Mouse (Mus musculus): ENCODE results near the gene Gm20388.

Gene Gm20388

DNA sequence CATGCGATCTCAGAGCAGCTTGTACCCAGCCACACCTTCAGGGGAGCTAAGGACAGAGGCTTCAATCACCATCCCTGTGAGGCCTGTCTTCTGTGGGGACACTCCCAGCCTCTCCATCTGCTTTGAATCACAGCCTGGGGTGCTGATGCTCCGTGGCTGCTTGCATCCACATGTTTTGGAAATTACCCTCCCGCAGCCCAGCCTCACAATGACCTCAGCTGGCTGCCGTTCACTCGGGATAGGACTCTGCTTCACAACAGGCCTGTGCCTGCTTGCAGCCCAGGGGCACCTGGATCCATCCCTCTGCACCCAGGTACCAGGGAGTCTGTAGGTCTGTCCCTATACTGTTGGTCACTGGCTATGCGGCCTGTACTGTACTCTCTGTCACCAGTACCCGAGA is 2153.7 kb downstream of the Gm20388 start:
- no peak for DNase-seq (ENCODE audit: low spot score)

DNA sequence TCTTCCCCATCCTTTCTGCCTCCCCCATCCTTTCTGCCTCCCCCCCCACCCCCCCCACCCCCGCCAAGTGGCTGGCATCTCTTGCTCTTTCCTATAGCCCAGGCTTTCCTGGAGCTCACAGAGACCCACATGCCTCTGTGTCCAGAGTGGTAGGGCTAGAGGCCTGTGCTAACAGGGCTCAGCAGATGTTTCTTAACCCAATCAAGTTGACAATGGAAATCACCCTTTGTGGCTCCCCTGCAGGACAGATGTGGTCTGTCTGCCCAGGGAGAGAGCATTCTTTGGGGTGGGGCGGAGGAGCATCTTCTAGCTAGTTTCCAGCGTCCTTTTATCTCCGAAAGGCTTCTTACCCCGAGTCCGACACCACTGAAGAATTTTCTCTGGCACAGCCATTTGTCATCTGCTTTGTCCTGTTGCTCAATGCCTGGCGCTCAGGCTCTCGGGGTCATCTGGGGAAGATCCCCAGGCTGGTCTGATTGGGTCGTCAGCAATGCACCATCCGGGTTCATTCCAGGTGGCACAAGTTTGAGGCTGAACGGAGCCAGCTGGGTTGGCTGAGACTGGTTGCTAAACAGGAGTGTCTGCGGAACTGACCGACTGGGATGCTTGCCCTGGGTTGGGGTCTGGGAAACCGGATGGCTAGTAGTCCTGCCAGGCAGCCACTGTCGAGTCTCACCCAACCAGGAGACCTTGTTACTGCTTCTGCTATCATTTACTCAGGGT is 2157.3 kb downstream of the Gm20388 start:
- no peak for DNase-seq (ENCODE audit: low spot score)

DNA sequence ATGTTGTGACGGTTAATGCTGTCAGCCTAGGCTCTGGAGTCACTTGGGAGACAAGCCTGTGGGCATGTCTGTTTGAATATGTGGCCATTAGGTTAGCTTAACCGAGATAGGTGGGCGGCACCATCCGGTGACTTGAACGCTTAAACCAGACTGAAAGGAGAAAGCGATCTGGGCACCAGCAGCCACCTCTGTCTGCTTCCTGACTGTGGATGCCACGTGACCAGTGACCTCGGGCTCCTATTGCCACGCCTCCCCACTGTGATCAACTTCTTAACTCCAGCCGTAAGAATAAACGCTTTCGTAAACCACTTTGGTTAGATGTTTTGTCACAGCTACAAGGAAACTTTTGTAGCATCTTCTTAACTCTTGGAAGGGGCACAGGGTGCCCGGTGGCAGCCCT is 2158.0 kb downstream of the Gm20388 start:
- no peak for DNase-seq (ENCODE audit: low spot score)

DNA sequence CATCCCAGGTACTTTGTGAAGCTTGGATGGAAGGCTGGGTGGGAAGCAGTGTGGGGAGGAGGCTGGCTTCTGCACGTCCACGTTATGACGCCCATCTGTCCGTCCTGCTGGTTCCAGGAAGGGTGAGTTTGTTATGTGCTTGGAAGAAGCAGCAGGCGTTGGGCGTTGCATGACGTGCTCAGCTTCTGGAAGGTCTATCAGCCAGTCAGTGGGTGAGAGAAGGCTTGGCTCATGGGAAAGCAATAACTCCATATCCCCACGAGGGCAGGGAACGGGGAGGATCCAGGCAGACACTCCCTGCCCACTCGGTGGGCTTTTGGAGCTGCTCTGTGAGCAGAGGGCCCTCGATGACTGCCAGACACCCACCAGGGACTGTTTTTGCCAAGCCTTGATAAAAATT is 2158.6 kb downstream of the Gm20388 start:
- no peak for DNase-seq (ENCODE audit: low spot score)

DNA sequence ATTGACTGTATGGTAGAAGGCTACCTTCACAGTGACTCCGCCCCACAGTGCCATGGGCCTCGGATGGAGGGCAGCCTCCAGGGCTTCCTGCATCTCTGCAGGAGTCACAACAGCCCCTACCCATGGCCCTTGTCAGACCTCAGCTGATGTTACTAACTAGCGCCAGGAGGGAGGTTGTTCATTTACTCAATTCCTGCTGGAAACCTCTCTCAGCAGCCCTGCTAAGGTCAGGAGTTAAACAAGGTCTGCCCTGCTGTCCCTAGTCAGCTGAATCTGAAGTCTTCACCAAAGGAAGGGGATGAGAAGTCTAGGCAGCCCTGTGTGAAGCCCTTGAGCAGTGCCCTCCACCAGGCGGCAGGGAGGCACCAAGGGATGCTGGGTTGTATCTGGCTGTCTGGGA is 2160.6 kb downstream of the Gm20388 start:
- no peak for DNase-seq (ENCODE audit: low spot score)

DNA sequence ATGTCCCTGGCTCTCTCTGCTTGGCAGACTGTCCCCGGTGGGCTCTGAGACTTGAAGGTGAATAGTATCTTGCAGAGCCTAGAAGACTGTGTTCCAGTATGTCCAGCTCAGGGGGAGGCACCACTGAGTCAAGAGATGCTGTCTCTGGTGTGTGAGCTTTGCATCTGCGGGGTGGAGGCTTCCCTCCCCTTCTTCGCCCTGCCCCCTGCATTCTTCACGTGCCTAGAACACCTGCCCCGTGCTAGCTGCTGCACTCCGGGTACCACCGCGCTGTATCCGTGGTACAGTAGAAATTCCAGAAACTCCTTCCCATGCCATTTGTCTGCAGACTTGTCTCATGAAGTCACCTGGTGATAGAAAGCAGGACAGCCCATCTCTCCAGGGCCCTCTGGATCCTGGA is 2163.3 kb downstream of the Gm20388 start:
- no peak for DNase-seq (ENCODE audit: low spot score)

DNA sequence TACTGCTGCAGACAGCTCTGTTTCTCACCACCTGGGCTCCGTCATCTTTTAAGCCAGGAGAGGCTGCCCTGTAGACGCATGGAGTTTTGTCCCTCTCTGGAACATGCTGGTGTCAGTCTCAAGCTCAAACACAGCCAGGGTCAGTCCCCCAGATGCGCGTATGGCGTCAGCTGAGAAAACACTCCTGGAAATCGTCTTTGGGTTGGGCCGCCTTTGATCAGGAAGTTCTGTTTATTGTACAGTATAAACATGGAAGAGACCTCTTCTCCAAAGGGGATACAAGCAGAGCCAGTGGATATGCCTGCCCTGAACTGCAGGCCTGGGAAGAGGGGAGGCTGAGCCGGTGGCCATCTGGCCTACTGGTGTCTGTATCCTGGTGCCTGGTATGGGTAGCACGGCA is 2163.8 kb downstream of the Gm20388 start:
- DNase-seq (ENCODE audit: low spot score) = no peak

DNA sequence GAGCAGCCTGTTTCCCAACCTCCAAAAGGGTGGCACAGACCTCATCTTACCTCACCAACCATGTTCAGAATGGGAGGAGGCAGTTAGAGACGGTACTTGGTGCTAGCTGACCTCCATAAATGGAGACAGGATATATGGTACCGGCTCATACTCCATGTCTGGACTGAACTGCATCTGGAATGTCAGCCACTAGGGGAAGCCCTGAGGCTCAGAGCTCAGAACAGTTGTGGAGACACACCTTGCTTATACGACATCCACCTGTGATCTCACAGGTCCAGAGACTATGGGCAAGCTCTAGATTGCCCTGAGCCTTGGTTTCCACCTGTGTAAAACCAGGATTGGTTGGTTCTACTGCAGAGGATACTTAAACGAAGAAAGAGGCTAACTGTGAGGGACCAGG is 2164.3 kb downstream of the Gm20388 start:
- no peak for DNase-seq (ENCODE audit: low spot score)

DNA sequence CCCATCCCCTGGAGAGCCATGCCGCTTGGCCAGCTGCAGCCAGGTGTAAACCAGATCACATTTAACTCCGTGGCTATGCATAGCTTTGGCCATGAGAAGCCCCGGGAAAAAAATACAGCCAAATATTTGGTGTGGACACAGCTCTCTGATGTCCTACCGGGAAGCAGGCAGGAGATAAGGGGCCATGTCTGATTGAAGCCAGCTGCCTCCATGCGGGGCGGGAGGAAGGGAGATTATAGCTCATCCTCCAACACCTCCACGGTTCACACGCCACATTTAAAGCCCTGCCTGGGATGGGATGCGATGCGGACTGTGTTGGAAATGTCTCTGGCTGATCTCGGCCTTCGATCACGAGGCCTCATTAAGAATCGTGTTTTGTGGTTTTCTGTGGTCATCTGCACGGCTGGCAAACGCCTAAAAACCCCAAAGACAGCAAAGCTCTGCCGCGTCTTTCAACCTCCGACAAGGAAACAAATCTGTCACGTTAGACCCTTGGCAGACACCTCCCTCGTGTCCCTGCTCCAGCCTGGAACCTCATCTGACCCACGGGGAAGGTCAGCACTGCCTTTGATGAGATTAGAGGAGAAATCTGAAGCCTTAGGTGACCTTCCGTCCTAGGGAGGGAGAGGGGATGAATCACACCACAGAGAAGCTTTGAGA is 2165.7 kb downstream of the Gm20388 start:
- no peak for DNase-seq (ENCODE audit: low spot score)

DNA sequence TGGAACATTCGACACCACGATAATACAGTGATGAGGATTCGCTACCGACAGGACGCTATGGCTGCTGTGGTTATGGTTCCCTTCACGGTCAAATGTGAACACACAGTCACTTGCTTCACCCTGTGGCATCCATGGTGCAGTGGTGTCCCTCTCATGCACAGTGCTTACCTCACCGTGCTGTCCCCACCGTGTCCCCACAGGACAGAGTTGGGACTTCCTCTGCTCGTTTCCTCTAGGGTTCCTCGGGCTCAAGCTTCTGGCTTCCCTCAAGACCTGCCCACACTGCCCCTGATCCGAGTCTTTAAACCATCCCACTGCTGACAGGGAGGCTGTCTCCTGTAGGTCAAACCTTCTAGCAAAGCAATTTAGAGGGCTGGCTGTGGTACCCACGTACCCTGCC is 2167.7 kb downstream of the Gm20388 start:
- DNase-seq (ENCODE audit: low spot score) = no peak

DNA sequence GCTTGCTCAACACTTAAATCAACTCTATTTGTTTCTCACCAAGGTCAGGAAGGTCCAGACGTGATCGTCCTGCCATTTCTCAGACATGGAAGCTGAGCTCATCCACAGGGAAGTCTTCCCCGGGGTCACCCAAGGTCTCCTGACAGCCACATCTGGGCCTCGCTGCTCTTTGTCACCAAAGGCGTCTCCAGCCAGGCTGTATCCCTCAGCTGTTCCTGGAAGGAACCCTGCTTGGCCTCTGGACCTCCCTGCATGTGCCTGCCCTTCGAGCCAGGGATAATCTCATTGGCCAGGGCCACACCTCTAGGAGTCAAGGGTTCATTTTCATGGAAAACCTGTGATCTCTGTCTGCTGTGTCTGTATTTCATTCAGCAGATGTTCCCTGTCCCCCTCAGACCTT is 2168.5 kb downstream of the Gm20388 start:
- DNase-seq (ENCODE audit: low spot score) = no peak

DNA sequence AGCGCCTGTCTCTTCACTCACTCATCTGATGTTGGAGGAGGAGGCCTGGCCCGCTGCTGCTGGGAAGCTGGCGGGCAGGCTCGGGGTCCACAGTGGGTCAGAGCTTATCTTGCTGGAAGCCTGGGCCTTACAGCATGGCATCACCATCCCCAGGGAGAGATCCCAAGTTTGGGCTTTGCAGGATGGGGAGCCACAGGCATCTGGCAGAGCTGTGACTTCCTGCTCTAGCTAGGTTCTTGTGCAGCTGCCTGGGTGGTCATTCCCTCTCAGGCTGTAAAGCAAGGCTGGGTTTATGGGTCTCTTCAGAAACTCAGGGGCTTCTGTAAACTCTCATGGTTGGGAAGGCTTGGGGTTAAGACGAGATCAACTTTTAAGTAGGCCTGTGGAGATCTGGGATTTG is 2169.7 kb downstream of the Gm20388 start:
- DNase-seq (ENCODE audit: low spot score) = no peak

DNA sequence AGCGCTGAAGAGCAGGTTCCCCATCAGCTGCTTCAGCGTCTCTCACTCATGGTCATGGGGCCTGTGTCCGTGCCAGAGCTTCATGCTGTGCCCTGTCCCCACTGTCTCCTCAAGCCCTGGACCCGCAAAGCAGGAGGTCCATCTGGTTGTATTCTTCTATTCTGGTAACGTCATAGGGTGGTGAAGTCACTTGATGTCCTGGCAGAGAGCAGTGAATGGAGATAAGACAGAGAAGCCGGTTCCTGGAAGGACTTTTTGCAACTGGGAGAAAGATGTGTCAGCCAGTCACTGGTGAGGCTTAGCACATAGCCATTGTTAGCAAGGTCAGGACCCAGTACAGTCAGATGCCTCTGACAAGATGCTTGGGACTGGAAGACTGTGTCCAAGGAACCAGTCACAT is 2172.8 kb downstream of the Gm20388 start:
- DNase-seq (ENCODE audit: low spot score) = no peak

DNA sequence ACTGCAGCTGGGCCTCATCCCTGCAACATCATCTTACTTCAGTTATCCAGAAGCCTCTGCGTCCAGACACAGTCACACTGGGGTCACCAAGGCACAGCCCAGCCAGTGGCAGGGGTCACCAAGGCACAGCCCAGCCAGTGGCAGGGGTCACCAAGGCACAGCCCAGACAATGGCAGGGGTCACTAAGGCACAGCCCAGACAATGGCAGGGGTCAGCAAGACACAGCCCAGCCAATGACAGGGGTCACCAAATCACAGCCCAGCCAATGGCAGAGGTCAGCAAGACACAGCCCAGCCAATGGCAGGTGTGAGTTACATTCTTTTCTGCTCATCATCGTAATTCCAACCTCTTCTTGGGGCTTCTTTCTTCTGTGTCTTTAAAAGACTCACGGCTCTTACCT is 2173.5 kb downstream of the Gm20388 start:
- no peak for DNase-seq (ENCODE audit: low spot score)

DNA sequence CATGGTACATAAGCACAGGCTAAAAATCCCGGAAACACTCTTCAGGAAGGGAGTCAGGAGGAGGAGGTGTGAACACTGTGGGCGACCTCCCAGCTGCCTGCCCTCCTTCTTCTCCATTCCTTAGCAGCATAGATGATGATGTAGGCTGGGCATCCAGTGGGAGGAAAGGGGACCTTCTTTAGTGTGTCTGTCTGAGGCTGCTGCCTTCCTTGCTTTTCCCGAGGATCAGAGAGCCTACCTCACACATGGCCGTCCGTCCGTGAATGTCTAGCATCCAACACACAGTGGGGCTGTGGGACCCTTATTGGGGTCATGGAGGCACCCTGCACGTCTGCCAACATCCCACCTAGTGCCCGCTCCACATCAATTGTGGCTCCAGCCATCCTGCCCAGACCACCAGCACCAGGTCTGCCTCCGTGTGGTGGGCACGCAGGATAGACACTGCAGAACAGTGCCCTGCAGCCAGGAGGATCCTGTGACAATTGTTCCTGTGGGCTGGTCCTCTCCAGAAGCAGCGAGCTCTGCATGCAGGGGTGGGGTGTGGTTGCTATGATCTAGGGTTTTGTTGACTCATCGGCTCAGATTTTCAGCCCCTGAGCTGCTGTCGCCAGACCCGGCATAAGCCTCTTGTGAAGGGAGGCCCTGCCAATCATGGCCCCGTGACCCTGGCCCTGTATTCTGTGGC is 2174.2 kb downstream of the Gm20388 start:
- no peak for DNase-seq (ENCODE audit: low spot score)

DNA sequence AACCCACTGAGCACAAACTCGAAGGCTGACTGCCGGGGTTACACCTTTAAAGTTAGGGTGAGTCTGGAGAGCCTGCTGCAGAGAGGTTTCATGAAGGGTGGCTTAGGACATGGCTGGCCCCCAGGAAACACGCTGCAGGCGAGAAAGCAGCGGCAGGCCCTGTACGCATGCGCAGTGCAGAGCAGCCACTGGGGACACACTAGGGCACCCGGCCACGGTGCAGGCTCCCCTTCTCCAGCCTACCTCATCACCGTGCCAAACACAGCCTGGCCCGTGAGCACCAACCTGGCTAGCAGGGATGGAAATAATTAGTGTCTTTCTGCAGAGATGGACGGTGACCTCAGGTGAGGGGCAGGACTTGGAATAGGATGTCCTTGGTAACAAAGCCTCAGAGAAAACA is 2175.4 kb downstream of the Gm20388 start:
- no peak for DNase-seq (ENCODE audit: low spot score)

DNA sequence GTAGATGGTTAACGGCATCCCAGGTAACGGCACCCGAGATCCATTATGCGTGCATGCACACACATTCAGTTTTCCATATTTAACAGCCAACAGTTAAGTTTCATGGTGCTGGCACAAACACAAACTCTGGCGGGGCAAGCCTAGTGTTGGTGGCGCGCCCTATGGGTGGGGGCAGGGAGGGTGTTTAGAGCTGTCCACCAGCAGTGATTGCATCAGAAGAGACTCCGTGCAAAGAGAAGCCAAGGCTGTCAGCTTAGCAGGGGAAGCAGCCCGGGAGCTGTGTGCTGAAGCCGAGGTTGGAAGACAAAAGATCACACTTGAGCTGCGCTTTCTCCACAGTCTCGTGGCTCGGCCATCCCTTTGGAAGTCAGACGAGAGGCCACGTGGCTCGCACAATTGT is 2178.0 kb downstream of the Gm20388 start:
- no peak for DNase-seq (ENCODE audit: low spot score)

DNA sequence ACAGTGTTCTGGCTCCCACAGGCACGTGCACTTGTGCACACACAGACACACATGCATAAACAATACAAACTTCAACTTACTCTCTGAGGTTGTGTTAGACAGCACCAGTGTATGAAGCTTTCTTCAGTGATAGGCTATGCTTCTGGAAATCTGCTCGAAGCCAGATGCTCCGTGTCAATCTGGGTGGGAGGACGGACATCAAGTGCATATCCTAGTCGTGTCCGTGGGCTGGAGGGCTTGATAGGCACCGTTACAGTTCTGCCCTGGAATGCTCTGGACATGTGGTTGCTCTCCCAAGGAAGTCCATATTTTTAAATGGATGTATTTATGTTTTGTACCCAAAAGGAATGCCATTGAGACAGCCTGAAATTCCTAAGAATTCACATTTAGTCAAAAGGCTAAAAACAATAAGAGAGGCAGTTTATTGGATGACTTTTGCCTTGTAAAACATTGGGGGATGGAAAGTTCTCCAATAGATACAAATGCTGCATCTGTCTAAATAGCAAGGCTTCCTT is 2178.6 kb downstream of the Gm20388 start:
- DNase-seq (ENCODE audit: low spot score) = no peak

DNA sequence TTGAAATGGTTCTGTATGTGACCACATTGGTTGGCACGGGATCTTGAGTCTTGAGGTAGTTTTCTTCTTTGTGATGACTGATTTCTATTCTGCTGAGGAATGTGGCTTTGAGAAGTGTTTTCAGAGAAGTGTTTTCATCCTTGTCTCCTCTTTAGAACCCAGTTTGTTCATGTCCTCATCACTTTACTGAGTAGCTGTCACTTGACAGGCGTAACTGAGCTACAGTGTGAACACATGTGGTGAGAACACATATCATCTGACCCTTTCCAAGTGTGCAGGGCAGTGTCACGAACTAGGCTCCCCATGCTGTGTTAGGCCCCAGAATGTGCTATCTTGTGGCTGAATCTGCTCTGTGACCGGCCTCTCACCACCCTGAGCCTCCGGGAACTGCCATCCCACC is 2181.8 kb downstream of the Gm20388 start:
- no peak for DNase-seq (ENCODE audit: low spot score)

DNA sequence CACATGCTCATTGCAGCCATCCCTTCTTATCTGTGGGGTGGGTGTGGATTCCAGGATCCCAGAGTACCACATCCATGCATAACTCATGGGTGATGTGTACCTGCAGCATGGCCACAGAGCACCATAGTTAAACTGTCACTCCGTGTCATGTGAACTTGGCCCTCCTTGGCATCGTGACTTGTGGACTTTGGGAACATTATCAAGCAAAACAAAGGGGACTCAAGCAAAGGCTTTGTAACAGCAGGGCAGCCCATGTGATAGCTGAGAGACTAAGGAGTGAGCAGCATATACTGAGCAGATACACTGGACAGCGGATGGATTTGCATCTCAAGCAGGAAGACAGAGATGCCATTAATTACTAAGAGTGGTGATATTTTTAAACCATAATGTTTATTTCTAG is 2188.1 kb downstream of the Gm20388 start:
- DNase-seq (ENCODE audit: low spot score) = no peak

DNA sequence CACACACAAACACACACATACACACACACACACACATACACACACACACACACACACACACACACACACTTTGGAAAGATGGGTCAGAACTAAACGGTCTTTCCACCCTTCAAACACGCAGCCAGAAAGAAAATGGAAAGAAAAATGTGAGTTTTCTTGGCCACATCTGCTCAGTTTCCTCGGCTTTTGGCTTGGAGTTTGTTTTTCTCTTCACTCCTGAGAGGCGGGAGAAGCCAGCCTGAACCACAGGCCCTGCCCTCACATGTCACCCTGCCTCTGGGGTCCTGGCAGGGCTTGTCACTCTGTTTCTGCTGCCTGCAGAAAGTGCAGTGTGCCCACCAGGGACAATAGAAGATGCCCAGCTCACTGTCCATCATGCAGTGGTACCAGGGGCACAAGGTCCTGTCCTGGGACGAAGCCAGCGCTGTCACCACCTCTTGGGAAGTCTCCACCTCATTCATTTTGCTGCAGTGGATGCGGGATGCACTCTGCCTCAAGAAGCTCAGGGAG is 2189.1 kb downstream of the Gm20388 start:
- DNase-seq (ENCODE audit: low spot score) = no peak

DNA sequence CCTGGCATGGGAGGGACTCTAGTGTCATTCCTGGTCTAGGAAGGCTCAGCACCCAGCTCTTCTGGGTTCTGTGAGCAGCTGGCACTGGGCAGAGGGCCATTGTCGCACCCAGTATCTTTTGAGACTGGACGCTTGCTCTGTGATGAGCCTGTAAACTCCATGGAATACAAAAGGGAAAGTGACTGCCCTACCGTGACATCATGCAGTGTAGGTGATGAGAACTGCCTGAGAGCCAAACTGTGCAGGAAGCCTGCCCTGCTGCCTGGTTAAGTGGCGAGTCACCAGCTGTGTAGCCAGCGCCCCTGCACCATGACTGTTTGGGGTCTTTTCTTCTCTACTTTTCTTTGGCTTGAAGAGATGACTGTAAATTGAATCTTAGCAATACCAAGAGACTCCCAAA is 2191.2 kb downstream of the Gm20388 start:
- no peak for DNase-seq (ENCODE audit: low spot score)

DNA sequence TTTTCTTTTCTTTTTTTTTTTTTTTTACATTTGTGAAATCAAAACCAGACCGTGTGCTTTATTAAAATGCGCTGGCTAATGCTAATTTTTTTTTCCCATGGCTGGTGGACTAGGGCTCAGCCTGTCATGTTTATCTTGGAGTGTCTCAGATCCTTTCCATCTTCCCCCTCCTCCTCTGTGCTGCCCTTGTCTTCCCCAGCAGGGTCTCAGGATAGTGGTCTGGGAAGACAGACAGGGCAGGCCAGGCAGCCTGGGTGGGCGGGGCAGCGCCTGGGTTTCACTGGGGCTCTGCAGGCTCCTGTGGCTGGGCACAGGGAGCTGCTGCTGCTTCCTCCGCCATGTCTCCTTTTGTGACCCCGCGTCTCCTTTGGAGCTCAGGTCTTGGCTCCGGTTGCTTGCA is 2191.6 kb downstream of the Gm20388 start:
- no peak for DNase-seq (ENCODE audit: low spot score)

Data from T-cell, adult 2 months (primary cell).